Mouse (Mus musculus) frontal cortex, adult 2 months (tissue): ENCODE results near the gene Psmb1. TPM values are rescaled to one million over a fixed set of nuclear protein-coding genes. Genes with fewer than 3 reads are reported as not detected.

Source experiments
- polyA plus RNA-seq: library from polyadenylated mRNA; depleted of rRNA; stranded (reverse); fragments of >200 nt; gene quantifications from 2 replicates; pipeline ENCODE4 v1.2.3, GENCODE M21; 2012; rRNA removed

Gene Psmb1
- polyA plus RNA-seq, 1 experiment, result 162 TPM

Other genes with a start within 250 kb of the Psmb1 start
- 13.9 and 14.7 TPM in 2 replicates for gene Dll1, start 122.9 kb downstream of the Psmb1 start, polyA plus RNA-seq
- 31.3 and 31.4 TPM in 2 replicates for gene Fam120b, start 103.5 kb downstream of the Psmb1 start, polyA plus RNA-seq
- gene Tbp, start 137 bp upstream of the Psmb1 start, polyA plus RNA-seq, result 49.3 and 49.5 TPM in 2 replicates
- gene Pdcd2, start 27.6 kb upstream of the Psmb1 start, polyA plus RNA-seq, result 17.1 and 20.4 TPM in 2 replicates
- gene Prdm9, start 64.6 kb upstream of the Psmb1 start, polyA plus RNA-seq, result 2.8 and 2.9 TPM in 2 replicates
- 7.2 TPM in 2 replicates for gene Chd1, start 205.2 kb upstream of the Psmb1 start, polyA plus RNA-seq